Mouse (Mus musculus) thymus, adult 2 months (tissue): ENCODE data around the gene Tdrd9. TPM values are rescaled to one million over a fixed set of nuclear protein-coding genes. Genes with fewer than 3 reads are reported as not detected.
"Not testable (repeated sequence)": the region's sequence is repeated elsewhere in the genome, so short reads cannot be mapped to it uniquely, and the experiment has no call there.

ENCODE experiments used
- DNase-seq: peaks from one replicate; pipeline ENCODE4 v3.0.0; 2021
- H3K27ac ChIP-seq: fragments of 200-500 bp; 2 replicates; pipeline ENCODE4 v1.5.1; 2012; ENCODE audit warnings: low read length, control low read depth; ENCODE audit not compliant: control insufficient read depth, insufficient read depth
- H3K27me3 ChIP-seq: fragments of 200-500 bp; 2 replicates; pipeline ENCODE4 v1.6.1; 2012; ENCODE audit warnings: mild to moderate bottlenecking, low read length, moderate library complexity, mixed read lengths; ENCODE audit not compliant: control insufficient read depth, insufficient read depth
- H3K36me3 ChIP-seq: fragments of 200-500 bp; 2 replicates; pipeline ENCODE4 v1.6.1; 2012; ENCODE audit warnings: mild to moderate bottlenecking, low read length, moderate library complexity; ENCODE audit not compliant: control insufficient read depth, insufficient read depth
- H3K4me1 ChIP-seq: fragments of 200-500 bp; replicated peaks from 2 replicates; pipeline ENCODE4 v1.6.1; 2012; ENCODE audit warnings: low read length; ENCODE audit not compliant: control insufficient read depth, insufficient read depth
- H3K4me3 ChIP-seq: fragments of 200-500 bp; 2 replicates; pipeline ENCODE4 v1.5.1; 2012; ENCODE audit warnings: mild to moderate bottlenecking, low read length, control low read depth, moderate library complexity; ENCODE audit not compliant: control insufficient read depth, insufficient read depth
- CTCF ChIP-seq: fragments of 200-500 bp; IDR thresholded peaks from 2 replicates; pipeline ENCODE4 v1.5.1; 2012; ENCODE audit warnings: mild to moderate bottlenecking, control low read depth, low read length, moderate library complexity, borderline replicate concordance; ENCODE audit not compliant: control insufficient read depth, poor library complexity, insufficient read depth; ENCODE audit errors: extremely low read depth
- POLR2A ChIP-seq: fragments of 200-500 bp; IDR thresholded peaks from 2 replicates; pipeline ENCODE4 v1.6.1; 2012; ENCODE audit warnings: mild to moderate bottlenecking, low read length, control low read depth, moderate library complexity; ENCODE audit not compliant: control insufficient read depth, poor library complexity, insufficient read depth; ENCODE audit errors: extremely low read depth
- WGBS: fragments of 180-500 bp; shearing (Covaris S2); methylation state at CpG from one replicate; pipeline ENCODE4 v1.1.7; 2018; 5-methylcytosine and 5-hydroxymethylcytosine counted together
- polyA plus RNA-seq: library from polyadenylated mRNA; depleted of rRNA; stranded (reverse); fragments of >200 nt; gene quantifications from 2 replicates; pipeline ENCODE4 v1.2.3, GENCODE M21; 2012

Gene Tdrd9
- polyA plus RNA-seq, 1 experiment, result 0.15 TPM

GRCm38 (mm10) chr12:111933971-111934370 lies 37.4 kb upstream of the Tdrd9 start:
- Histone ChIP-seq H3K27ac (no peak overlapping the region), H3K27me3 (no peaks in the 10 kb centered on the region), H3K36me3 (no peaks in the 10 kb centered on the region), H3K4me3 (no peak overlapping the region), H3K4me1 (peaks cover 3% of the 10 kb centered on the region; the same call in 1 of the 2 replicates)
- 92% methylated on average over 2 of the region's 2 CpGs for WGBS
- TF ChIP-seq CTCF, result no peak
- TF ChIP-seq POLR2A, result no peak
- no peak for DNase-seq

- no peak for DNase-seq
- Histone ChIP-seq H3K4me1 (no peaks in the 10 kb centered on the region), H3K36me3 (no peaks in the 10 kb centered on the region), H3K27ac (no peak overlapping the region), H3K27me3 (no peaks in the 10 kb centered on the region), H3K4me3 (no peak overlapping the region)
- 83% methylated on average over 24 of the region's 24 CpGs for WGBS
- TF ChIP-seq POLR2A (no peak), CTCF (no peak)
Measured at GRCm38 (mm10) chr12:111936706-111937550, 34.4 kb upstream of the Tdrd9 start.

GRCm38 (mm10) chr12:111938623-111939177 lies 32.7 kb upstream of the Tdrd9 start:
- DNase-seq, result no peak
- no peaks in the 10 kb centered on the region for H3K36me3 ChIP-seq
- WGBS, result 88% methylated on average over 1 of the region's 1 CpGs
- H3K4me3 ChIP-seq, result no peak overlapping the region
- no peak overlapping the region for H3K27ac ChIP-seq
- no peaks in the 10 kb centered on the region for H3K27me3 ChIP-seq
- no peak for TF ChIP-seq POLR2A
- no peak for TF ChIP-seq CTCF
- no peaks in the 10 kb centered on the region; the same call in 1 of the 2 replicates for H3K4me1 ChIP-seq

- H3K4me1 ChIP-seq, result peaks cover 19% of the 10 kb centered on the region
- H3K27ac ChIP-seq, result no peak overlapping the region
- WGBS, result 56% methylated on average over 10 of the region's 10 CpGs
- TF ChIP-seq CTCF (no peak), POLR2A (no peak)
- no peak overlapping the region for H3K4me3 ChIP-seq
- no peaks in the 10 kb centered on the region for H3K27me3 ChIP-seq
- DNase-seq, result no peak
- H3K36me3 ChIP-seq, result no peaks in the 10 kb centered on the region
Measured at GRCm38 (mm10) chr12:111943421-111944064, 27.8 kb upstream of the Tdrd9 start.

GRCm38 (mm10) chr12:111944065-111944987 lies 27.0 kb upstream of the Tdrd9 start:
- H3K4me1 ChIP-seq, result peaks cover 19% of the 10 kb centered on the region
- not testable (repeated sequence) for H3K36me3 ChIP-seq, DNase-seq, H3K27me3 ChIP-seq, H3K4me3 ChIP-seq
- H3K27ac ChIP-seq, result peak overlapping the region; percentile 35; the same call in 1 of the 2 replicates
- WGBS, result 10% methylated on average over 17 of the region's 20 CpGs

- Histone ChIP-seq H3K4me3 (no peak overlapping the region), H3K36me3 (no peaks in the 10 kb centered on the region), H3K4me1 (peaks cover 19% of the 10 kb centered on the region), H3K27me3 (no peaks in the 10 kb centered on the region), H3K27ac (no peak overlapping the region)
- TF ChIP-seq CTCF (no peak), POLR2A (no peak)
- no peak for DNase-seq
- 29% methylated on average over 8 of the region's 8 CpGs for WGBS
Measured at GRCm38 (mm10) chr12:111945115-111945514, 26.2 kb upstream of the Tdrd9 start.

- DNase-seq, H3K4me3 ChIP-seq, H3K36me3 ChIP-seq, H3K27ac ChIP-seq, H3K27me3 ChIP-seq: not testable (repeated sequence)
- 16% methylated on average over 13 of the region's 15 CpGs for WGBS
- peaks cover 19% of the 10 kb centered on the region for H3K4me1 ChIP-seq
Measured at GRCm38 (mm10) chr12:111945765-111946655, 25.3 kb upstream of the Tdrd9 start.
